Mouse (Mus musculus): ENCODE results near the gene Klf7.

DNA sequence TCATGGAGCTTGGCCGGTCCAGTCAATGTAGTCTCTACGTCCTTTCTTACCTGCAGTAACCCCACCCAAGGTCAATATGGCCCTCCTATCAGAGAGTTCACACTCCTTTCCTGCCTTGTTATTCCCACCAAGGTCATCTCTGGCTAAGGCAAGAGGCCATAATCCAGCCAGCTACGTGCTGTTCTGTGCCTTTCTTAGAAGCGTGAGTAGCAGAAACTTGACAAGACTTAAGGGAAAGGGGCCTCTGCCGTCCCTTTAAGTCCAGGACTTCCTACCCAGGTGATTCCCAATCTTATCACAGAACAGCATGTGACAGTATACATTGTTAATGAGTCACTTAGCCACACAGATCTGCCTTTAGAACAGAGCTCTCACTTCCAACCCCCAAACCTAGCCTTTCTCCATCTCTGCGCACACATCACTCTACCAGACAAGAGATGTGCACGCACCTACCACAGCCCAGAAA lies 16.9 kb downstream of the Klf7 start:
- TF ChIP-seq CTCF (conservative IDR thresholded peaks at IDR 0.05; ENCODE audit: insufficient read depth, insufficient read length, low read depth, low read length) (no peak), POLR2A (IDR thresholded peaks at IDR 0.05; ENCODE audit: low read depth, low read length) (no peak)

Measured in kidney, adult 2 months (tissue).